Comparison of ENCODE assay signal across 8 mouse cellular contexts in genomic region chr8:123040110-123040650, GRCm38 (mm10). TPM values are rescaled to one million over a fixed set of nuclear protein-coding genes. Genes with fewer than 3 reads are reported as not detected.
DNase-seq lines count a peak whose midpoint lies in the region; ATAC-seq and TF ChIP-seq lines count a peak whose summit lies in the region.

No protein-coding gene starts in this region.

- peak overlapping the region; percentile 98 for H3K4me3 ChIP-seq in left cerebral cortex, adult 2 months
- H3K4me3 ChIP-seq in embryonic facial prominence, embryonic 11.5 days (ENCODE audit: low read depth, low read length) = peak overlapping the region; percentile 100
- H3K4me3 ChIP-seq in intestine, embryonic 16.5 days (ENCODE audit: low read length) = peak overlapping the region; percentile 98
- H3K4me3 ChIP-seq in midbrain, postnatal 0 days (ENCODE audit: low read depth, low read length) = peak overlapping the region; percentile 99

- H3K9ac ChIP-seq in embryonic facial prominence, embryonic 11.5 days (replicated peaks; ENCODE audit: low read length) = peak overlapping the region; percentile 99; the same call in 1 of the 2 replicates
- peak overlapping the region; percentile 100 for H3K9ac ChIP-seq in intestine, embryonic 16.5 days (ENCODE audit: low read depth, low read length)
- 0 out of 2 replicates have a peak overlapping the region, but pooled peaks have one; percentile 99 for H3K9ac ChIP-seq in midbrain, postnatal 0 days (replicated peaks; ENCODE audit: low read length, poor library complexity, severe bottlenecking)

- H3K4me1 ChIP-seq in embryonic facial prominence, embryonic 11.5 days (ENCODE audit: control insufficient read depth, insufficient read depth, low read length) = peaks cover 3% of the 10 kb centered on the region; the same call in 1 of the 2 replicates
- H3K4me1 ChIP-seq in intestine, embryonic 16.5 days (ENCODE audit: control insufficient read depth, insufficient read depth, low read length) = peaks cover 48% of the 10 kb centered on the region
- H3K4me1 ChIP-seq in midbrain, postnatal 0 days (ENCODE audit: insufficient read depth, low read length) = peaks cover 21% of the 10 kb centered on the region

- H3K27ac ChIP-seq in left cerebral cortex, adult 2 months = no peak overlapping the region
- no peak overlapping the region for H3K27ac ChIP-seq in embryonic facial prominence, embryonic 11.5 days (replicated peaks; ENCODE audit: low read depth, low read length)
- peak overlapping the region; percentile 97 for H3K27ac ChIP-seq in intestine, embryonic 16.5 days (ENCODE audit: low read length)
- H3K27ac ChIP-seq in midbrain, postnatal 0 days (ENCODE audit: low read depth, low read length) = 0 out of 2 replicates have a peak overlapping the region, but pooled peaks have one; percentile 94

- DNase-seq in left cerebral cortex, adult 2 months (ENCODE audit: extremely low spot score in 1 of 2, low spot score in 2 of 2) = no peak
- DNase-seq in left cerebral cortex, postnatal 36 days (ENCODE audit: low spot score in 2 of 2) = no peak
- peak; percentile 43 for DNase-seq in embryonic facial prominence, embryonic 11.5 days (ENCODE audit: low spot score)
- no peak for DNase-seq in midbrain, postnatal 0 days (ENCODE audit: low spot score)
- DNase-seq in cerebellum, adult 8-10 months = no peak
- DNase-seq in thymus, postnatal 14 days = no peak
- no peak for DNase-seq in cerebellum, adult 11 months

- WGBS in embryonic facial prominence, embryonic 11.5 days = 16% methylated on average over 4 of the region's 4 CpGs
- 12% methylated on average over 4 of the region's 4 CpGs for WGBS in intestine, embryonic 16.5 days
- WGBS in midbrain, postnatal 0 days = 3% methylated on average over 4 of the region's 4 CpGs

- H3K36me3 ChIP-seq in embryonic facial prominence, embryonic 11.5 days (replicated peaks; ENCODE audit: control insufficient read depth, insufficient read depth, low read depth, low read length) = no peaks in the 10 kb centered on the region
- H3K36me3 ChIP-seq in intestine, embryonic 16.5 days (ENCODE audit: control insufficient read depth, insufficient read depth, low read length) = no peaks in the 10 kb centered on the region
- no peaks in the 10 kb centered on the region for H3K36me3 ChIP-seq in midbrain, postnatal 0 days (ENCODE audit: insufficient read depth, low read length)

- intact Hi-C loops in left cerebral cortex, adult 2 months (cut with DNase I) = no loop called here
- intact Hi-C loops in left cerebral cortex, postnatal 36 days (cut with DNase I) = loop anchor here (2.0 to 5.0 kb wide), 2 partner anchors 38 to 133 kb away; no protein-coding TSS in a partner anchor

- ATAC-seq in embryonic facial prominence, embryonic 11.5 days (replicated peaks; ENCODE audit: insufficient number of reproducible peaks, low FRiP score, low TSS enrichment, low read depth) = no peak
- no peak for ATAC-seq in intestine, embryonic 16.5 days
- ATAC-seq in midbrain, postnatal 0 days (ENCODE audit: low FRiP score) = no peak

- TF ChIP-seq CTCF in left cerebral cortex, adult 2 months (IDR thresholded peaks at IDR 0.05) = no peak
- TF ChIP-seq CTCF in midbrain, postnatal 0 days (IDR thresholded peaks at IDR 0.05) = no peak

- no peaks in the 10 kb centered on the region for H3K27me3 ChIP-seq in embryonic facial prominence, embryonic 11.5 days (ENCODE audit: control insufficient read depth, insufficient read depth, low read length)
- no peaks in the 10 kb centered on the region for H3K27me3 ChIP-seq in intestine, embryonic 16.5 days (replicated peaks; ENCODE audit: control insufficient read depth, insufficient read depth, low read length)
- no peaks in the 10 kb centered on the region for H3K27me3 ChIP-seq in midbrain, postnatal 0 days (ENCODE audit: insufficient read depth, low read length)

- H3K9me3 ChIP-seq in embryonic facial prominence, embryonic 11.5 days (replicated peaks; ENCODE audit: control insufficient read depth, low read length) = no peaks in the 10 kb centered on the region
- H3K9me3 ChIP-seq in intestine, embryonic 16.5 days (ENCODE audit: control insufficient read depth, low read length) = no peaks in the 10 kb centered on the region
- no peaks in the 10 kb centered on the region for H3K9me3 ChIP-seq in midbrain, postnatal 0 days (ENCODE audit: low read length)

- H3K4me2 ChIP-seq in embryonic facial prominence, embryonic 11.5 days (ENCODE audit: low read depth, low read length) = peak overlapping the region; percentile 37
- peak overlapping the region; percentile 79 for H3K4me2 ChIP-seq in intestine, embryonic 16.5 days (ENCODE audit: low read depth, low read length)
- peak overlapping the region; percentile 55 for H3K4me2 ChIP-seq in midbrain, postnatal 0 days (ENCODE audit: low read depth, low read length, poor library complexity, severe bottlenecking)

RNA-seq across cellular contexts. Expression of gene Ankrd11, which starts 1.9 kb away (rescaled TPM):
- total RNA-seq in left cerebral cortex, adult 2 months (2021) = 100 to 1,000 TPM; 161 to 175 TPM
- total RNA-seq in left cerebral cortex, postnatal 36 days (2021) = 100 to 1,000 TPM; 145 to 177 TPM
- 58.8 and 71.8 TPM in 2 replicates for polyA plus RNA-seq in embryonic facial prominence, embryonic 11.5 days (2014; fragmentation: Nextera tagmentation; extraction: Ambion mirVana)
- 19.2 and 19.5 TPM in 2 replicates for polyA plus RNA-seq in intestine, embryonic 16.5 days (2015; fragmentation: Nextera tagmentation; extraction: Ambion mirVana)
- 92.5 and 98.3 TPM in 2 replicates for total RNA-seq in midbrain, postnatal 0 days (2014; rRNA removed)
- polyA plus RNA-seq in midbrain, postnatal 0 days (2015; fragmentation: Nextera tagmentation; extraction: Ambion mirVana) = 62.2 and 78.7 TPM in 2 replicates

RNA-seq across cellular contexts. Expression of gene Spg7, which starts 22.6 kb away (rescaled TPM):
- 10 to 100 TPM; 66.2 to 68.8 TPM for total RNA-seq in left cerebral cortex, adult 2 months (2021)
- 10 to 100 TPM; 58.2 to 62.2 TPM for total RNA-seq in left cerebral cortex, postnatal 36 days (2021)
- polyA plus RNA-seq in embryonic facial prominence, embryonic 11.5 days (2014; fragmentation: Nextera tagmentation; extraction: Ambion mirVana) = 35.4 and 37.5 TPM in 2 replicates
- 54.4 and 55.6 TPM in 2 replicates for polyA plus RNA-seq in intestine, embryonic 16.5 days (2015; fragmentation: Nextera tagmentation; extraction: Ambion mirVana)
- 47.2 and 64.3 TPM in 2 replicates for total RNA-seq in midbrain, postnatal 0 days (2014; rRNA removed)
- 50.1 and 51.3 TPM in 2 replicates for polyA plus RNA-seq in midbrain, postnatal 0 days (2015; fragmentation: Nextera tagmentation; extraction: Ambion mirVana)

Comparison
In these comparisons a context has a peak if more than half of its experiments do, and no peak if none do; other contexts are left out.
1. H3K27ac ChIP-seq: peak in intestine, embryonic 16.5 days (single experiment) and midbrain, postnatal 0 days (single experiment); none in left cerebral cortex, adult 2 months (single experiment) and embryonic facial prominence, embryonic 11.5 days (single experiment).
2. Peak in every context shown above with its lines, with median percentiles within 50 percentile points of each other: H3K4me3 ChIP-seq, H3K4me2 ChIP-seq and H3K9ac ChIP-seq.